Mouse (Mus musculus): ENCODE measurements around the gene Hspbp1.

- no peak for TF ChIP-seq CTCF (conservative IDR thresholded peaks at IDR 0.05; ENCODE audit: insufficient read depth, insufficient read length, low read depth, low read length)
- no peak for TF ChIP-seq POLR2A (IDR thresholded peaks at IDR 0.05; ENCODE audit: low read depth, low read length)
Observed at GRCm38 (mm10) chr7:4732968-4733392, 48.1 kb upstream of the Hspbp1 start.

Measured in kidney, adult 2 months (tissue).